Mouse (Mus musculus) heart, embryonic 11.5 days (tissue): ENCODE data around the gene Mfsd10. TPM values are rescaled to one million over a fixed set of nuclear protein-coding genes. Genes with fewer than 3 reads are reported as not detected.

Experiments
- ATAC-seq: fragments of 200-750 bp; cut with Nextera tagmentation; replicated peaks from 2 replicates; pipeline ENCODE4 v1.8.0; 2017; ENCODE audit warnings: moderate library complexity; ENCODE audit not compliant: insufficient number of reproducible peaks, low FRiP score, low TSS enrichment
- H3K27ac ChIP-seq: fragments of 300-500 bp; sonication (generic); 2 replicates; pipeline ENCODE4 v1.5.1; 2014; ENCODE audit warnings: mild to moderate bottlenecking, low read depth, low read length
- H3K27me3 ChIP-seq: fragments of 300-500 bp; sonication (generic); 2 replicates; pipeline ENCODE4 v1.6.1; 2014; ENCODE audit warnings: mild to moderate bottlenecking, low read length, mixed read lengths; ENCODE audit not compliant: control insufficient read depth, insufficient read depth
- H3K36me3 ChIP-seq: fragments of 300-500 bp; sonication (generic); 2 replicates; pipeline ENCODE4 v1.6.1; 2014; ENCODE audit warnings: mild to moderate bottlenecking, low read length, moderate library complexity, mixed read lengths; ENCODE audit not compliant: control insufficient read depth, insufficient read depth
- H3K4me1 ChIP-seq: fragments of 300-500 bp; sonication (generic); 2 replicates; pipeline ENCODE4 v1.6.1; 2014; ENCODE audit warnings: low read length; ENCODE audit not compliant: control insufficient read depth, insufficient read depth
- H3K4me2 ChIP-seq: fragments of 300-500 bp; sonication (generic); 2 replicates; pipeline ENCODE4 v1.6.1; 2014; ENCODE audit warnings: mild to moderate bottlenecking, moderate library complexity
- H3K4me3 ChIP-seq: fragments of 300-500 bp; sonication (generic); 2 replicates; pipeline ENCODE4 v1.5.1; 2014; ENCODE audit warnings: low read depth, low read length
- H3K9ac ChIP-seq: fragments of 300-500 bp; sonication (generic); 2 replicates; pipeline ENCODE4 v1.6.1; 2014; ENCODE audit warnings: mild to moderate bottlenecking, low read depth, low read length, moderate library complexity
- H3K9me3 ChIP-seq: fragments of 300-500 bp; sonication (generic); replicated peaks from 2 replicates; pipeline ENCODE4 v1.6.1; 2016; ENCODE audit warnings: low read length; ENCODE audit not compliant: control insufficient read depth
- WGBS: fragments of 180-500 bp; shearing (Covaris S2); extraction: QIAGEN DNeasy Blood & Tissue Kit; methylation state at CpG from one replicate; pipeline ENCODE4 v1.1.7; 2014; ENCODE audit not compliant: insufficient replicate concordance; 5-methylcytosine and 5-hydroxymethylcytosine counted together
- polyA plus RNA-seq: library from polyadenylated mRNA; unstranded; fragments of >200 nt; fragmentation: Nextera tagmentation; extraction: Ambion mirVana; gene quantifications from 2 replicates; pipeline ENCODE4 v1.2.1, GENCODE M21; 2014

The Mfsd10 gene
- polyA plus RNA-seq, 1 experiment from 2014 or later, result 71.9 TPM

DNA sequence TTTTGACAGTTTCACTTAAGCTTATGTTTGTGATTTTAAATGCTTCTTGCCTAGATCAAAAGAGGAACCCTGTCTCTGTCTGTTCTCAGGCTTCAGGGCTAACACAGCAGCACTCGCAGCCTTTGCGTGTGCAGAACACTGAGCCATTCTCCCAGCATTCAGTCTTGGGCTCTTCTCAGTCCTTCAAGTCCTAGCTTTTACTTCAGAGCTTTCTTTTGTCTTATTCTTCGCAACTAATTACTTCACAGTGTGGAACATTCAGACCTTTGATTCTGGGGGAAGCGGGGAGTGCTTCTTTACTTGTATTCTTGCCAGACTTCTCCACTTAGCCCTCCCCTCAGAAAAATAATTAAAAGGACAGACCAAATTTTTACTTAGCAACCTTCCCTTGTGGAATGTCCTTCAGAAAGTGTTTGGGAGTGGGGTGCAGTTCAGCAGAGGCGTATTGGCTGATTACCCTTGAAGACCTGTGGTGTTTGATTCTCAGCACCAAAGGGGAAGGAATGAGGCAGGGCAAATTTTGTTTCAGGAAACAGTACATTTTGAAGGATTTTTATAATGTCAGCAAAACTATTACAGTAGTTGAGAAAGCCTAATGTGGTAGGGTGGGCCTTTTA is 45.5 kb downstream of the Mfsd10 start:
- H3K9ac ChIP-seq, result no peak overlapping the region
- peaks cover 6% of the 10 kb centered on the region; the same call in 1 of the 2 replicates for H3K36me3 ChIP-seq
- ATAC-seq, result no peak
- no peak overlapping the region for H3K27ac ChIP-seq
- no peaks in the 10 kb centered on the region for H3K27me3 ChIP-seq
- 86% methylated on average over 5 of the region's 5 CpGs for WGBS
- no peaks in the 10 kb centered on the region for H3K9me3 ChIP-seq
- no peak overlapping the region for H3K4me2 ChIP-seq
- no peak overlapping the region for H3K4me3 ChIP-seq
- H3K4me1 ChIP-seq, result peaks cover 4% of the 10 kb centered on the region; the same call in 1 of the 2 replicates

DNA sequence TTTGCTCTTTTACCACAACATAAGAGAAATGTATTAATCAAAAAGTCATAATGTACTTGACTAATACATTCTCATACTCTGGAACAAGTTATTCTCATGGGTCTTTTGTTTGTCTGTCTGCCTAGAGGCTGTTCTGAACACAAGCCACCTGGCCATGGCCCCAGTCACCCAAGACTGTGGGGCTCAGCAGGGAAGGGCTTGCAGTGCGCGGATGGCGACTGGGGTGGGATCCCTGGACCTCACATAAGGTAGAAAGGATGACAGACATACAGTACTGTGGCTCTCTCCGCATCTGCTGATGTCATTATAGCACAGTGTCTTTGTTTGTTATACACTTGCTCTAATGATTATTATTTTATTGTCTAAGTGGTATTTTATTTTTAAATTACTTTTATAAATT is 46.3 kb downstream of the Mfsd10 start:
- Histone ChIP-seq H3K4me3 (no peak overlapping the region), H3K4me1 (peaks cover 4% of the 10 kb centered on the region; the same call in 1 of the 2 replicates), H3K9ac (no peak overlapping the region), H3K27me3 (no peaks in the 10 kb centered on the region), H3K9me3 (no peaks in the 10 kb centered on the region), H3K4me2 (no peak overlapping the region), H3K36me3 (peaks cover 6% of the 10 kb centered on the region; the same call in 1 of the 2 replicates), H3K27ac (no peak overlapping the region)
- 79% methylated on average over 4 of the region's 4 CpGs for WGBS
- no peak for ATAC-seq

DNA sequence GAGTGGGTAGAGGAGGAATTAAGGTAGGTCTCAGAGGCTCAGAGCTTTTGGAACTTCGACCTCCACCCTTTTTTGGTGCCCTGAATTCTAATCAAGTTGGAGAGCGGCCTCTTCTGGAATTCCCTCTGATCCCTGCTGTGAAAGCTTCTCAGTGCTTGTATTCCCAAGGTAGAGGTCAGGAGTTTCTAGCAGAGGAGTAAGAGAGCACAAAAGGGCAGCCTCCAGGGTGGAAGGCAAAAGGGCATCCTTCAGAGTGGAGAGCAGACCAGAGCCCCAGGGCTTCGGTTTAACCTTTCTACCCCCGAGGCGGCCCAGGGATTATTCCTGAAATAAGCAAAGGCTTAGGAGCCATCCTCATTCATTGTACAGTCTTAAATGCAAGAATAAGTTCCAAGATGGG is 47.0 kb downstream of the Mfsd10 start:
- WGBS, result 36% methylated on average over 5 of the region's 5 CpGs
- H3K4me1 ChIP-seq, result peaks cover 4% of the 10 kb centered on the region; the same call in 1 of the 2 replicates
- H3K4me2 ChIP-seq, result no peak overlapping the region
- no peak for ATAC-seq
- peaks cover 6% of the 10 kb centered on the region; the same call in 1 of the 2 replicates for H3K36me3 ChIP-seq
- no peak overlapping the region for H3K9ac ChIP-seq
- no peak overlapping the region for H3K4me3 ChIP-seq
- H3K27ac ChIP-seq, result no peak overlapping the region
- no peaks in the 10 kb centered on the region for H3K27me3 ChIP-seq
- H3K9me3 ChIP-seq, result no peaks in the 10 kb centered on the region

DNA sequence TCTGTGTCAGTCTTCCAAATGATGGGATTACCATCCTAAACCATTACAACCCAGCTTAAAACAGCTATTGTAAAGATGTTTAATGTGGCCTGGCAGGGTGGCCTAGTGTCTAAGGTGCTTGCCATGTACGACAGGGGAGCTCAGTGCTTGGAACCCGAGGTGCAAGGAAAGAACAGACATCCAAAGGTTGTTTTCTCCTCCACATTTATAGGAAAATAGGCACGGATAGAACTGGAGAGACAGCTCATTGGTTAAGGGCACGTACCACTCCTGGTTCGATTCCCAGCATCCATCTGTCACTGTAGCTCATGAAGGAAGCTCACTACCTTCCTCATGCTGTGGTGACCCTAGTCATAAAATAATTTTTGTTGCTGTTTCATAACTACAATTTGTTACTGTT is 49.1 kb downstream of the Mfsd10 start:
- 91% methylated on average over 5 of the region's 5 CpGs for WGBS
- Histone ChIP-seq H3K4me1 (peaks cover 14% of the 10 kb centered on the region), H3K4me3 (no peak overlapping the region), H3K27me3 (no peaks in the 10 kb centered on the region), H3K9me3 (no peaks in the 10 kb centered on the region), H3K4me2 (no peak overlapping the region), H3K9ac (no peak overlapping the region), H3K36me3 (peaks cover 2% of the 10 kb centered on the region; the same call in 1 of the 2 replicates), H3K27ac (no peak overlapping the region)
- no peak for ATAC-seq

DNA sequence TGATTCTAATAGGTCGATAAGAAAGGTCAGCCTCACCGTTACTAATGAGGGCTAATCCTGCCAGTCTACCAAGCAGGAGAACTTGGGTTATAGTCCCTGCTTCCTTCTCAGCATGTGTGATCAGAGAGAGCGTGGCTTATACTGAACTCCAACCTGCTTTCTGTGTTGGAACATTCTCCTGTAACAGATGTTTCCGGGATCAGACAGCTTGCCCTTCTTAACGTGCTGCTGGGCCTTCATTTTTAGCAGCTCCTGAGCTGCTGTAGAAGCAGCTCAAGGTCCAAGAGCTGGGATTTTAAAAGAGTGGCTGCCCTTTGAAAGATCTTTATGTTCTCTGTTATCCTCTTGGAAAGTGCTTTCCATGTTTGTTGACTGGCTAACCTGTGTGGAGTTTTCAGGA is 51.8 kb downstream of the Mfsd10 start:
- no peak for ATAC-seq
- 80% methylated on average over 5 of the region's 5 CpGs for WGBS
- H3K4me1 ChIP-seq, result peaks cover 21% of the 10 kb centered on the region

More for the DNA sequence above, 51.8 kb downstream of the Mfsd10 start:
- Histone ChIP-seq H3K9me3 (no peaks in the 10 kb centered on the region), H3K27me3 (no peaks in the 10 kb centered on the region), H3K4me3 (no peak overlapping the region), H3K36me3 (no peaks in the 10 kb centered on the region), H3K27ac (no peak overlapping the region), H3K9ac (no peak overlapping the region), H3K4me2 (no peak overlapping the region)

Other genes with a start within 250 kb of the Mfsd10 start
- 12.7 and 14.2 TPM in 2 replicates for gene Tnip2, start 123.2 kb downstream of the Mfsd10 start, polyA plus RNA-seq
- 4.2 and 5.2 TPM in 2 replicates for gene Sh3bp2, start 111.4 kb downstream of the Mfsd10 start, polyA plus RNA-seq
- 166 and 173 TPM in 2 replicates for gene Add1, start 63.5 kb downstream of the Mfsd10 start, polyA plus RNA-seq
- 23.8 and 24.0 TPM in 2 replicates for gene Nop14, start 22.9 kb upstream of the Mfsd10 start, polyA plus RNA-seq
- 1.0 and 1.3 TPM in 2 replicates for gene Grk4, start 23.2 kb upstream of the Mfsd10 start, polyA plus RNA-seq
- 8.4 and 15.5 TPM in 2 replicates for gene Htt, start 124.5 kb upstream of the Mfsd10 start, polyA plus RNA-seq